Mouse (Mus musculus) C2C12 (cell line): ENCODE data around the gene Diablo. TPM values are rescaled to one million over a fixed set of nuclear protein-coding genes. Genes with fewer than 3 reads are reported as not detected.

Experiments used
- H3K27me3 ChIP-seq: one replicate; pipeline ENCODE4 v1.6.1; 2011; ENCODE audit not compliant: control insufficient read depth, insufficient read depth, insufficient read length
- H3K36me3 ChIP-seq: one replicate; pipeline ENCODE4 v1.6.1; 2011; ENCODE audit not compliant: control insufficient read depth, insufficient read depth
- H3K4me3 ChIP-seq: one replicate; pipeline ENCODE4 v1.5.1; 2011; ENCODE audit warnings: mild to moderate bottlenecking, control low read depth; ENCODE audit not compliant: poor library complexity, insufficient read depth, severe bottlenecking
- H3K79me2 ChIP-seq: one replicate; pipeline ENCODE4 v1.6.1; 2011; ENCODE audit not compliant: control insufficient read depth, insufficient read depth
- H3K79me3 ChIP-seq: one replicate; pipeline ENCODE4 v1.6.1; 2011; ENCODE audit warnings: low read depth, control low read depth
- H3ac ChIP-seq: one replicate; pipeline ENCODE3; 2011; ENCODE audit warnings: low read depth; ENCODE audit not compliant: control insufficient read depth, insufficient read length
- CEBPB ChIP-seq: IDR thresholded peaks from one replicate; pipeline ENCODE4 v1.6.1; 2011; ENCODE audit warnings: low read depth, mild to moderate bottlenecking, control low read depth, moderate library complexity
- CTCF ChIP-seq: IDR thresholded peaks from one replicate; pipeline ENCODE4 v1.5.1; 2011; ENCODE audit not compliant: control insufficient read depth, insufficient read depth, insufficient read length
- FOSL1 ChIP-seq: IDR thresholded peaks from one replicate; pipeline ENCODE4 v1.8.0; 2011; ENCODE audit warnings: mild to moderate bottlenecking, low read length; ENCODE audit not compliant: poor library complexity, insufficient read depth, severe bottlenecking
- MAX ChIP-seq: IDR thresholded peaks from one replicate; pipeline ENCODE4 v1.6.1; 2011; ENCODE audit warnings: mild to moderate bottlenecking, control low read depth
- MYOD1 ChIP-seq: IDR thresholded peaks from one replicate; pipeline ENCODE4 v1.6.1; 2011; ENCODE audit warnings: low read depth; ENCODE audit not compliant: control insufficient read depth, insufficient read length
- MYOG ChIP-seq: IDR thresholded peaks from one replicate; pipeline ENCODE4 v1.6.1; 2011; ENCODE audit not compliant: control insufficient read depth, insufficient read length; ENCODE audit errors: extremely low read depth
- USF1 ChIP-seq: IDR thresholded peaks from one replicate; pipeline ENCODE4 v1.6.1; 2011; ENCODE audit warnings: low read depth, mild to moderate bottlenecking, control low read depth, moderate library complexity
- polyA plus RNA-seq: library from polyadenylated mRNA; unstranded; fragments of >200 nt; fragmentation: generic; extraction: Trizol; gene quantifications from one replicate; pipeline ENCODE4 v1.2.1, GENCODE M21; 2012; ENCODE audit warnings: missing spikeins

Diablo gene
- polyA plus RNA-seq, 1 experiment, result 40.6 TPM

DNA sequence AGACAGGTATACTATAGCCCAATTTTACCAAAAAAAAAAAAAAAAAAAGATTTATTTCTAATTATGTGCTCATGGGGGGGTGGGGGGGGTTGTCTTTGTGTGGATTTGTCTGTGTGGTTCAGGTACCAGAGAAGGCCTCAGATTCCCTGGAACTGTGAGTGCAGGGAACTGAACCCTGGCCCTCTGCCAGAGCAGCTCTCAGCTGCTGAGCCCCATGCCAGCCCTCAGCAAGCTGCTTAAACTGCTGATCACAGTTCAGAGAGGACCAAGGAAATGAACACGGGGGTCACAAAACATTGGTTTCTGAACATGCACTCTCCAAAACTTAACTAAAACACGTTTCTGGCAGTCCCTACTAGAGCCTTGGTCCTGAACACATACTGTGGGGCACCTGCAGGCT, 32.5 kb upstream of the Diablo start:
- Histone ChIP-seq H3K27me3 (no peaks in the 10 kb centered on the region), H3K36me3 (peaks cover 31% of the 10 kb centered on the region)
- TF ChIP-seq CEBPB (no peak), FOSL1 (no peak), MYOD1 (no peak), MAX (no peak)

DNA sequence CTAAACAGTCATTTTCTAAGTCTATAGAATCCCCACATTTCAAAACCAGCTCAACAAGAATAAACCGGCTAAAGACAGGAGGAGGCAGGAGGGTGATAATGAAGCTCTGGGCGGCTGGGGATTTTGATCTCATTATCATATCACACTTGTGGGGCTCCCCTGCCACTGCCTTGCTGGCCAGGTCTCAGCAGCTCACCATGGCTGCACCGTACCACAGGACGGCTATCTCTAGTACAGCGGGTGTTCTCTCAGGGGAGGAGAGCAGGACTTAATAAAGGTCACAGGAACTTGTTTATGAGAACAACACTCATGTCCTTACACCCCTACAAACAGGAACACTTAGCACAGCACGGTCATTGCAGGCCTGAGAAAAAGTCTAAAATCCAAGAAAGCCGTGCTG, 31.7 kb upstream of the Diablo start:
- TF ChIP-seq CTCF (no peak), MYOG (no peak), MAX (no peak), FOSL1 (no peak), MYOD1 (no peak), CEBPB (no peak), USF1 (no peak)
- Histone ChIP-seq H3K79me2 (no peaks in the 10 kb centered on the region), H3K27me3 (no peaks in the 10 kb centered on the region), H3K79me3 (no peaks in the 10 kb centered on the region), H3K36me3 (peaks cover 24% of the 10 kb centered on the region), H3ac (no peak overlapping the region), H3K4me3 (no peak overlapping the region)

More for the DNA sequence above, 32.5 kb upstream of the Diablo start:
- no peak overlapping the region for H3K4me3 ChIP-seq
- no peaks in the 10 kb centered on the region for H3K79me2 ChIP-seq
- H3K79me3 ChIP-seq, result no peaks in the 10 kb centered on the region
- H3ac ChIP-seq, result no peak overlapping the region

DNA sequence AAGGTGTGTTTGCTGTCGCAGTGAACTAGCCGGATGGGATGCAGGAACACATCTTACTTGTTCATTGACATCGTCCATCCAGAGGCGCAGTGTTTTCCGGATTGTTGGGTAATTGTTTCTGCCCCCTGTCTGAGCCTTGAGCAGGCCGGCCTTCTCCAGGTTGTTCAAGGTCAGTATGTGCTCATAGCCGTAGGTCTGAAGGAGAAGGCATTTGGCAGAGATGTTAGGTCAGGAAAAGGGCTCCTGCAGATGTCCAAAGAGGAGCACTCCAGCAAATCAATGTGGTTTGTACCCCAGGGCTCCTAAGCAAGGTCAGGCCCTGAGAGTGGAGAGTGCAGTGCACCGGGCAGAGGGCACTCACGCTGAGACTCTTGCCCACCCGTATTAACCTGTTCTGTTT, 9.8 kb upstream of the Diablo start:
- no peak overlapping the region for H3ac ChIP-seq
- H3K79me2 ChIP-seq, result no peaks in the 10 kb centered on the region
- peaks cover 72% of the 10 kb centered on the region for H3K36me3 ChIP-seq
- H3K79me3 ChIP-seq, result no peaks in the 10 kb centered on the region
- TF ChIP-seq FOSL1 (no peak), MAX (no peak)
- no peak overlapping the region for H3K4me3 ChIP-seq
- H3K27me3 ChIP-seq, result no peaks in the 10 kb centered on the region

DNA sequence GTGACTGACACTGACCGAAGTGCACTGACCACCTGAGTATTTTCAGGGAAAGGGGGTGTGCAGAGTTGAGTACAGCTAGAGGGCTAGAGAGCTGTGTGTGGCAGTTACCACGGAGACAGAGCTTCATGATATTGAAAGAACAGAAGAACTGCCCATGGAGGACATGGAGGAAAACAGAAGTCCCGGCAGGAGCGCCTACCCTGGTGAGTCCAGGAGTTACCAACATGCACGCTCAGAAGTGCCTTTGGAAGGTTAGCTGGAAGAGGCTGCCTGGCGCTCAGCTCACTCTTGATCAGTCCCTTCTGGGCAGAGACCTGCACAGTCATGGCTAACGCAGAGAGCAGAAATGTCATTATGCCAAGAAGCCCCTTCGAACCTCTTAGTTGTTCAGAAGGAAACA, 6.1 kb upstream of the Diablo start:
- Histone ChIP-seq H3K79me3 (no peaks in the 10 kb centered on the region), H3K36me3 (peaks cover 47% of the 10 kb centered on the region), H3K4me3 (no peak overlapping the region), H3K27me3 (no peaks in the 10 kb centered on the region), H3ac (no peak overlapping the region), H3K79me2 (no peaks in the 10 kb centered on the region)
- no peak for TF ChIP-seq CTCF
- no peak for TF ChIP-seq MAX
- no peak for TF ChIP-seq MYOG
- TF ChIP-seq MYOD1, result no peak
- TF ChIP-seq FOSL1, result no peak
- no peak for TF ChIP-seq USF1

DNA sequence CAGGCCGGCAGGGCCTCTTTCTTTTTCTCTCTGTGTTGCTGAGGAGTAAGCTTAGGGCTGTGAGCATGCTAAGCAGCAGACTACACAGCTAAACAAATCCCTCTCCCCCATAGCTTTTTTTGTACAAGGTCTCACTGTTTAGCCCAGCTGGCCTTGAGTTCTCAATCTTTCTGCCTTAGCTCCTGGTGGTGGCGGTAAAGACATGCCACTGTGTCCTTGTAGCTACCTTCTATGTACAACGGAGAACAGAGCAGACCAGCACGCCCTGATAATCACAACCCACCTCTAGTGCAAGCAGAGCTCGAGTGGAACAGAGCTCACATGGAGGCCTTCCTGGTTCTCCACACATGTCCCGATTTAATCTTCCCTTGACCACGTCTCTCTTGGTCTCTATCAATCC, 4.7 kb upstream of the Diablo start:
- peaks cover under 1% of the 10 kb centered on the region for H3K79me2 ChIP-seq
- H3K79me3 ChIP-seq, result no peaks in the 10 kb centered on the region
- H3K36me3 ChIP-seq, result peaks cover 34% of the 10 kb centered on the region
- TF ChIP-seq CTCF (no peak), MYOD1 (no peak), MYOG (no peak), FOSL1 (no peak), CEBPB (no peak), MAX (no peak), USF1 (no peak)
- no peak overlapping the region for H3K4me3 ChIP-seq
- H3K27me3 ChIP-seq, result no peaks in the 10 kb centered on the region
- no peak overlapping the region for H3ac ChIP-seq

DNA sequence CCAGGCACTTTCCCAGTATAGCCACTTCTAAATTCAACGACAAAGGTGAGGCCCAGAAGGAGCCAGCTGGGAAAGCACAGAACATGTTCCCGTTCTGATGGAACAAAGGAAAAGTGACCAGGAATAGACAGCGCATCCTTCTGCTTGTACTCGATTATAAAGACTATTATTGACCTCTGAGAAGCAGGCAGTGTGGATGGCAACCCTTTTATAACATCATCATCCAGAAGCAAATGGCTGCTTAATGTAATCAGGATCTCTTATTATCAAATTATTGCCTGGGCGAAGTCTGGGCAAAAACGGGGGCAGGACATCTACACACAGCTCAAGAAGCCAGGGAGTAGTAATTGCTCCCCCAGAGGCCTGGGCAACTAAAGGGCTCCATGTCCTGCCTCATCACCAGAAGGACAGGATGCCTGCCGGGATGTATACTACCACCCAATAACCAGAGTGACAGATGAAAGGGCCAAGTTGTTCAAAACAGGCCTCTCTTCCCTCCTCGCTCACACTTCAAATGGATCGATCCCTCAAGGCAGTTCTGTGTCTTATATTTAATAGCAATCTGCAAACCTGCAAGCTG, 2.0 kb upstream of the Diablo start:
- TF ChIP-seq CTCF (no peak), FOSL1 (no peak), CEBPB (no peak), USF1 (no peak), MYOG (no peak), MYOD1 (no peak), MAX (no peak)
- H3K79me3 ChIP-seq, result peaks cover 3% of the 10 kb centered on the region
- H3K36me3 ChIP-seq, result peaks cover 11% of the 10 kb centered on the region
- no peaks in the 10 kb centered on the region for H3K27me3 ChIP-seq
- H3K4me3 ChIP-seq, result no peak overlapping the region
- H3ac ChIP-seq, result no peak overlapping the region
- peaks cover 15% of the 10 kb centered on the region for H3K79me2 ChIP-seq

DNA sequence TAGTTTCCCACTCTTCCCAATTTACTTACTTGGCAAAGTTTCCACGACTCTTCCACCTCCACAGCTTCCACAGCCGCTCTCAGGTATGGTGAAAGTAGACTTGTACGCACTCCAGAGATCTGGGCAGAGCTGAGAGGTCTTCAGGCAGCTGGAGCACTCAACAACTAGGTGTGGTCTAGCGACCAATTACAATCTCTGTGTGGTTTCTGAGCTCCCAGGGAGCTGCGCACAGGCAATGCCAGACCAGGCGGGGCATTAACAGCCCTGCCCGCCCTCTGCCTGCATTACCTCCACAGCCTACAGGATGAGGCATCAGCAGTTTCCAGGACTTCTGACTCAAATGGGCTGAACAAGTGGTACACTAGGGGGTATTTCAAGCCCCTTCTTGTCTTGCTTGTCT, 1.3 kb upstream of the Diablo start, which contains the start of gene Gm49027:
Gene Gm49027 (minus strand): TSS at position 208 of the 400 bp plus-strand sequence.
- Histone ChIP-seq H3K79me2 (peaks cover 15% of the 10 kb centered on the region), H3K79me3 (peaks cover 5% of the 10 kb centered on the region), H3K27me3 (no peaks in the 10 kb centered on the region), H3ac (no peak within 1 kb of the TSS), H3K36me3 (peaks cover 4% of the 10 kb centered on the region), H3K4me3 (peak within 1 kb of the TSS; percentile 78)
- TF ChIP-seq FOSL1, result no peak
- TF ChIP-seq MYOD1, result no peak
- no peak for TF ChIP-seq USF1
- no peak for TF ChIP-seq MYOG
- TF ChIP-seq CTCF, result no peak
- TF ChIP-seq CEBPB, result no peak
